Comparison of ENCODE assay signal across 8 mouse cellular contexts in the genomic region with DNA sequence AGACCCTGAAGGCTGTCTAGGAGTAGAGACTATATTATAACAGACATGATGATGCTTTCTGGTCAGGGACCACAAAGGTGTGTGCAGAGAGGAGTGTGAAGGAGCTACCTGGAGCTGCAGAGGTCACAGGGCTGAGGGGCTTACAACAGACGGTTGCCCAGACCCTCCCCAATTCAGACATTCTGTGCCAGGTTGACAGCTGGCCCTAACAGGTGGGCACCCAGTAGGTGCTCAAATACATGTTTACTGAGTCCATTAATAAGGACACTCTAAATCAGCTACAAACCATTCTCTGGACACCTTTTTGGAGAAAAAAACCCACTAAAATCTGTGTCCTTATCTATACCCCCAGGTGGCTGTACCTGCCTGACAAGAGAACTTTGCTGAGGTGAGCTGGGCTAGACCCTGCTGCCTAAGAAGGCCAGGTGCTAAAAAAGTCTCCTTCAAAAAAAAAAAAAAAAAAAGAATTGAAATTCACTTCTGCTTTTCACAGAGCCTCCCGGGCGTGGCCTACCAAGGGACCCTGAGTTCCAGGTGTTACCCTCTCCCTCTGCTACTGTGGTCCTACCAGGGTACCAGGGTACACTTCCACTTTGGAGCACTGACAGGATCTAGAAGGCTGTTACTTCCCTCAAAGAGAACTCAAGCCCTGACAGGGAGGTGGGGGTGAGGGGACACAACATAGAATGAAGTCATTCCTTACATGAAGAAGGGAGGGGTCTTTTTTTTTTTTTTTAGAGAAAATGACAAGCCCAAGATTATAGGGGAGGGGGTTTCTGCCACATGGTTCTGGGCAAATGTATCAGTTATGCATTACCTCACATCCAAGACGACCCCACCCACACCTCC. TPM values are rescaled to one million over a fixed set of nuclear protein-coding genes. Genes with fewer than 3 reads are reported as not detected.
DNase-seq lines count a peak whose midpoint lies in the region; ATAC-seq lines count a peak whose summit lies in the region.

No protein-coding gene starts in this region.

- no peak for DNase-seq in heart, adult 18-20 months
- no peak for DNase-seq in layer of hippocampus, postnatal 25 days (ENCODE audit: extremely low spot score in 1 of 2, low spot score in 1 of 2)
- no peak for DNase-seq in adipocyte (ENCODE audit: low spot score)

- H3K9me3 ChIP-seq in heart, embryonic 15.5 days (replicated peaks), result no peaks in the 10 kb centered on the region
- H3K9me3 ChIP-seq in hindbrain, embryonic 15.5 days, result no peaks in the 10 kb centered on the region
- no peaks in the 10 kb centered on the region for H3K9me3 ChIP-seq in midbrain, embryonic 16.5 days (replicated peaks; ENCODE audit: control insufficient read depth, low read length, poor library complexity, severe bottlenecking)

- peak overlapping the region; percentile 95; the same call in 1 of the 2 replicates for H3K9ac ChIP-seq in heart, embryonic 15.5 days
- peak overlapping the region; percentile 94 for H3K9ac ChIP-seq in hindbrain, embryonic 15.5 days
- peak overlapping the region; percentile 93 for H3K9ac ChIP-seq in midbrain, embryonic 16.5 days (ENCODE audit: low read depth, low read length)

- H3K4me1 ChIP-seq in heart, embryonic 15.5 days (replicated peaks), result peaks cover 20% of the 10 kb centered on the region
- peaks cover 8% of the 10 kb centered on the region for H3K4me1 ChIP-seq in brown adipose tissue, adult 24 weeks (ENCODE audit: control insufficient read depth, insufficient read depth, insufficient read length, low read length)
- H3K4me1 ChIP-seq in hindbrain, embryonic 15.5 days (replicated peaks), result peaks cover 54% of the 10 kb centered on the region
- H3K4me1 ChIP-seq in midbrain, embryonic 16.5 days (ENCODE audit: control insufficient read depth, insufficient read depth, low read length), result peaks cover 25% of the 10 kb centered on the region

- peak overlapping the region; percentile 85 for H3K4me3 ChIP-seq in heart, embryonic 15.5 days
- H3K4me3 ChIP-seq in brown adipose tissue, adult 24 weeks (ENCODE audit: insufficient read depth, low read depth, low read length), result peak overlapping the region; percentile 84
- H3K4me3 ChIP-seq in hindbrain, embryonic 15.5 days, result peak overlapping the region; percentile 93
- peak overlapping the region; percentile 84 for H3K4me3 ChIP-seq in midbrain, embryonic 16.5 days (ENCODE audit: low read depth, low read length)

- ATAC-seq in heart, embryonic 15.5 days (replicated peaks; ENCODE audit: insufficient number of reproducible peaks, insufficient read depth, low FRiP score, low read depth), result no peak
- ATAC-seq in hindbrain, embryonic 15.5 days (ENCODE audit: low FRiP score, low read depth), result no peak
- no peak for ATAC-seq in midbrain, embryonic 16.5 days
- ATAC-seq in inflammation-experienced regulatory T-cells, adult 6 months, result no peak

- WGBS in heart, embryonic 15.5 days, result 70% methylated on average over 4 of the region's 4 CpGs
- WGBS in hindbrain, embryonic 15.5 days, result 63% methylated on average over 4 of the region's 4 CpGs
- 73% methylated on average over 4 of the region's 4 CpGs for WGBS in midbrain, embryonic 16.5 days

- H3K4me2 ChIP-seq in heart, embryonic 15.5 days, result peak overlapping the region; percentile 89
- peak overlapping the region; percentile 78 for H3K4me2 ChIP-seq in hindbrain, embryonic 15.5 days
- peak overlapping the region; percentile 78 for H3K4me2 ChIP-seq in midbrain, embryonic 16.5 days (ENCODE audit: low read length)

- no peaks in the 10 kb centered on the region for H3K36me3 ChIP-seq in heart, embryonic 15.5 days
- no peaks in the 10 kb centered on the region for H3K36me3 ChIP-seq in hindbrain, embryonic 15.5 days
- H3K36me3 ChIP-seq in midbrain, embryonic 16.5 days (ENCODE audit: control insufficient read depth, insufficient read depth, low read length), result no peaks in the 10 kb centered on the region

- 0 out of 2 replicates have a peak, but pooled peaks cover 4% of the 10 kb centered on the region for H3K27me3 ChIP-seq in heart, embryonic 15.5 days
- no peaks in the 10 kb centered on the region for H3K27me3 ChIP-seq in hindbrain, embryonic 15.5 days
- no peaks in the 10 kb centered on the region for H3K27me3 ChIP-seq in midbrain, embryonic 16.5 days (ENCODE audit: control insufficient read depth, insufficient read depth, low read depth, low read length)

- no peak overlapping the region for H3K27ac ChIP-seq in heart, embryonic 15.5 days
- no peak overlapping the region for H3K27ac ChIP-seq in brown adipose tissue, adult 24 weeks (replicated peaks; ENCODE audit: low read depth, low read length)
- H3K27ac ChIP-seq in hindbrain, embryonic 15.5 days (replicated peaks), result no peak overlapping the region
- no peak overlapping the region for H3K27ac ChIP-seq in midbrain, embryonic 16.5 days (ENCODE audit: low read length)

RNA-seq across cellular contexts. Expression of gene 5031439G07Rik, which starts 2.0 kb away (rescaled TPM):
- polyA plus RNA-seq in heart, embryonic 15.5 days (2015; fragmentation: Nextera tagmentation; extraction: Ambion mirVana), result 5.0 and 14.4 TPM in 2 replicates
- total RNA-seq in heart, adult 18-20 months (2021), result 10 to 100 TPM; 30.6 to 34.7 TPM
- 13.6 and 16.3 TPM in 2 replicates for polyA plus RNA-seq in brown adipose tissue, adult 24 weeks (2012; ENCODE audit: insufficient read depth, insufficient read length, missing spikeins)
- 39.3 and 43.6 TPM in 2 replicates for polyA plus RNA-seq in hindbrain, embryonic 15.5 days (2015; fragmentation: Nextera tagmentation; extraction: Ambion mirVana)
- 24.5 and 25.9 TPM in 2 replicates for polyA plus RNA-seq in midbrain, embryonic 16.5 days (2015; fragmentation: Nextera tagmentation; extraction: Ambion mirVana)
- total RNA-seq in layer of hippocampus, postnatal 25 days (2021), result 10 to 100 TPM; 80.6 to 99.0 TPM
- 1 to 10 TPM; 1.1 to 1.9 (median 1.3) TPM for polyA plus RNA-seq in inflammation-experienced regulatory T-cells, adult 6 months (2017; shearing (Covaris generic))

RNA-seq across cellular contexts. Expression of gene Upk3a, which starts 30.5 kb away (rescaled TPM):
- polyA plus RNA-seq in heart, embryonic 15.5 days (2015; fragmentation: Nextera tagmentation; extraction: Ambion mirVana), result 0.23 and 2.4 TPM in 2 replicates
- not detected for total RNA-seq in heart, adult 18-20 months (2021)
- polyA plus RNA-seq in brown adipose tissue, adult 24 weeks (2012; ENCODE audit: insufficient read depth, insufficient read length, missing spikeins), result not detected in 2 replicates
- polyA plus RNA-seq in hindbrain, embryonic 15.5 days (2015; fragmentation: Nextera tagmentation; extraction: Ambion mirVana), result 0.91 and 1.6 TPM in 2 replicates
- 0.77 and 1.1 TPM in 2 replicates for polyA plus RNA-seq in midbrain, embryonic 16.5 days (2015; fragmentation: Nextera tagmentation; extraction: Ambion mirVana)
- total RNA-seq in layer of hippocampus, postnatal 25 days (2021), result not detected
- polyA plus RNA-seq in inflammation-experienced regulatory T-cells, adult 6 months (2017; shearing (Covaris generic)), result not detected

RNA-seq across cellular contexts. Expression of gene Fam118a, which starts 42.4 kb away (rescaled TPM):
- polyA plus RNA-seq in heart, embryonic 15.5 days (2015; fragmentation: Nextera tagmentation; extraction: Ambion mirVana), result 15.3 and 19.7 TPM in 2 replicates
- total RNA-seq in heart, adult 18-20 months (2021), result 1 to 10 TPM; 7.3 to 8.2 TPM
- polyA plus RNA-seq in brown adipose tissue, adult 24 weeks (2012; ENCODE audit: insufficient read depth, insufficient read length, missing spikeins), result 6.0 and 7.3 TPM in 2 replicates
- 30.1 and 30.8 TPM in 2 replicates for polyA plus RNA-seq in hindbrain, embryonic 15.5 days (2015; fragmentation: Nextera tagmentation; extraction: Ambion mirVana)
- 28.5 and 34.7 TPM in 2 replicates for polyA plus RNA-seq in midbrain, embryonic 16.5 days (2015; fragmentation: Nextera tagmentation; extraction: Ambion mirVana)
- total RNA-seq in layer of hippocampus, postnatal 25 days (2021), result 10 to 100 TPM; 29.6 to 31.6 TPM
- polyA plus RNA-seq in inflammation-experienced regulatory T-cells, adult 6 months (2017; shearing (Covaris generic)), result 10 to 100 TPM; 27.4 to 43.6 (median 41.6) TPM
